Mouse (Mus musculus) ES-E14 (cell line): ENCODE data around the gene Sdf2.

Experiments used
- CHD2 ChIP-seq: IDR thresholded peaks from 2 replicates; pipeline ENCODE4 v1.6.1; 2014; ENCODE audit warnings: mild to moderate bottlenecking, low read depth, low read length, inconsistent platforms
- MAFK ChIP-seq: IDR thresholded peaks from 2 replicates; pipeline ENCODE4 v1.6.1; 2014; ENCODE audit warnings: mild to moderate bottlenecking, low read depth, low read length, inconsistent platforms; ENCODE audit not compliant: insufficient read depth
- ZC3H11A ChIP-seq: IDR thresholded peaks from 2 replicates; pipeline ENCODE4 v1.6.1; 2012; ENCODE audit warnings: low read depth, mild to moderate bottlenecking, inconsistent platforms, low read length, borderline replicate concordance
- ZNF384 ChIP-seq: IDR thresholded peaks from 2 replicates; pipeline ENCODE4 v1.6.1; 2012; ENCODE audit warnings: low read depth, low read length, inconsistent platforms

DNA sequence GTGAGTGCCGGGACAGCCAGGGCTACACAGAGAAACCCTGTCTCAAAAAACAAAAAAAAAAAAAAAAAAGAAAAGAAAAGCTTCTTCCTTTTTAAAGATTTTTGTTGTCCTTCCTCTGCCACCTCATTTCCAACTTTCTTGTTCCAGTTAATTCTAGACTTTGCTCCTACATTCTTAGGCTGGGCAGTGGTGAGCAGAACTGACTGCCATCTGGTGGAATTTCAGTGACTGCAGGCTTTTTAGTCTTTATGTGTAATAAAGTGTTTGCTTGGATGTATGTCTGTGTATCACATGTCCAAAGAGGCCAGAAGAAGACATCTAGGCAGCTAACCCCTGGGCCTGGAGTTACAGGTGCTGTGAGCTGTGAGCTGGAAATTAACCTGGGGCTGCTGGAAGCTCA, 11.1 kb downstream of the Sdf2 start:
- no peak for TF ChIP-seq MAFK
- TF ChIP-seq ZNF384: no peak
- no peak for TF ChIP-seq ZC3H11A
- no peak for TF ChIP-seq CHD2
